Comparison of ENCODE assay signal across 10 mouse cellular contexts in the genomic region with DNA sequence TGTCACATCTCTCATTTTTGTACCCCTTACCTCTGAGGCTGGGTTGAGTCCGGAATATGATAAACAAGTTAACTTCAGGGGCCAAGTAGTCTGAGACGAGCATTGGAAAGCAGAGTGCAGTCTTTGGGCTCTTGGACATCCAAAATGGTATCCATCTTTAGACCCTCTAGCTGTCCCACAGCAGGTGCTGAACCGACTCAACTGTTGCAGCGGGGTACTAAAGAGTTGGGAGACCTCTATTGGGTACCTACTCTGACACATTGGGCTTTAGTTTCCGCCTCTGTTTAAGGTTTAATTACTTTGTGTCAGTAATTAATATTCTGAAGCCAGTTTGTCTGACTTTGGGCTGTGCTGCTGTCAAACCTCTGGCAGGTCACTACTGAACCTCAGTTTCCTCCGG. TPM values are rescaled to one million over a fixed set of nuclear protein-coding genes. Genes with fewer than 3 reads are reported as not detected.
DNase-seq lines count a peak whose midpoint lies in the region; ATAC-seq and TF ChIP-seq lines count a peak whose summit lies in the region.
"Had no signal": no experiment of that assay in that cellular context is flagged by ENCODE, and none has a peak within 500 bp of the region (broad histone marks: within the 10 kb centered on the region; RNA-seq: fewer than 3 reads in every experiment).

No protein-coding gene starts in this region.

- TF ChIP-seq CTCF in hindbrain, postnatal 0 days (IDR thresholded peaks at IDR 0.05; ENCODE audit: low read depth): no peak

- peak overlapping the region; percentile 18; the same call in 1 of the 2 replicates for H3K27ac ChIP-seq in heart, embryonic 16.5 days (ENCODE audit: low read length)
- no peak overlapping the region for H3K27ac ChIP-seq in embryonic facial prominence, embryonic 11.5 days (replicated peaks; ENCODE audit: low read depth, low read length)
- no peak overlapping the region for H3K27ac ChIP-seq in hindbrain, postnatal 0 days
- H3K27ac ChIP-seq in midbrain, embryonic 15.5 days: no peak overlapping the region

- 0 out of 2 replicates have a peak overlapping the region, but pooled peaks have one; percentile 82 for H3K9ac ChIP-seq in heart, embryonic 16.5 days (ENCODE audit: low read length)
- H3K9ac ChIP-seq in embryonic facial prominence, embryonic 11.5 days (replicated peaks; ENCODE audit: low read length): no peak overlapping the region
- no peak overlapping the region for H3K9ac ChIP-seq in hindbrain, postnatal 0 days (replicated peaks; ENCODE audit: low read length)
- H3K9ac ChIP-seq in midbrain, embryonic 15.5 days: no peak overlapping the region

- H3K4me3 ChIP-seq in heart, embryonic 16.5 days (ENCODE audit: low read length): peak overlapping the region; percentile 71
- H3K4me3 ChIP-seq in embryonic facial prominence, embryonic 11.5 days (ENCODE audit: low read depth, low read length): no peak overlapping the region
- no peak overlapping the region for H3K4me3 ChIP-seq in hindbrain, postnatal 0 days (ENCODE audit: low read length)
- peak overlapping the region; percentile 46; the same call in 1 of the 2 replicates for H3K4me3 ChIP-seq in midbrain, embryonic 15.5 days

- peak overlapping the region; percentile 96 for H3K4me2 ChIP-seq in heart, embryonic 16.5 days (ENCODE audit: low read depth, low read length)
- H3K4me2 ChIP-seq in embryonic facial prominence, embryonic 11.5 days (ENCODE audit: low read depth, low read length): peak overlapping the region; percentile 100; the same call in 1 of the 2 replicates
- peak overlapping the region; percentile 98 for H3K4me2 ChIP-seq in hindbrain, postnatal 0 days (ENCODE audit: low read depth, low read length)
- H3K4me2 ChIP-seq in midbrain, embryonic 15.5 days: peak overlapping the region; percentile 92

- no peaks in the 10 kb centered on the region for H3K9me3 ChIP-seq in heart, embryonic 16.5 days (replicated peaks; ENCODE audit: control insufficient read depth, low read length)
- H3K9me3 ChIP-seq in embryonic facial prominence, embryonic 11.5 days (replicated peaks; ENCODE audit: control insufficient read depth, low read length): no peaks in the 10 kb centered on the region
- no peaks in the 10 kb centered on the region for H3K9me3 ChIP-seq in hindbrain, postnatal 0 days (ENCODE audit: low read length)
- no peaks in the 10 kb centered on the region for H3K9me3 ChIP-seq in midbrain, embryonic 15.5 days

- 38% methylated on average over 6 of the region's 6 CpGs for WGBS in heart, embryonic 16.5 days
- 33% methylated on average over 6 of the region's 6 CpGs for WGBS in embryonic facial prominence, embryonic 11.5 days
- 23% methylated on average over 6 of the region's 6 CpGs for WGBS in hindbrain, postnatal 0 days
- WGBS in midbrain, embryonic 15.5 days: 30% methylated on average over 6 of the region's 6 CpGs

- DNase-seq in heart, adult 8-10 months (ENCODE audit: low spot score): no peak
- no peak for DNase-seq in embryonic facial prominence, embryonic 11.5 days (ENCODE audit: low spot score)
- no peak for DNase-seq in hindbrain, postnatal 0 days (ENCODE audit: low spot score)
- no peak for DNase-seq in retina, postnatal 1 day
- no peak for DNase-seq in adipocyte (ENCODE audit: low spot score)
- DNase-seq in layer of hippocampus, postnatal 14 days (ENCODE audit: low spot score in 2 of 2): no peak
- DNase-seq: adrenal gland, postnatal 10 days; layer of hippocampus, postnatal 36 days had no signal

- ATAC-seq in heart, embryonic 16.5 days (replicated peaks; ENCODE audit: extremely low read depth, insufficient read depth, low FRiP score): no peak
- ATAC-seq in embryonic facial prominence, embryonic 11.5 days (replicated peaks; ENCODE audit: insufficient number of reproducible peaks, low FRiP score, low TSS enrichment, low read depth): no peak
- no peak for ATAC-seq in hindbrain, postnatal 0 days
- ATAC-seq in midbrain, embryonic 15.5 days (replicated peaks): no peak

- peaks cover 66% of the 10 kb centered on the region for H3K4me1 ChIP-seq in heart, embryonic 16.5 days (ENCODE audit: control insufficient read depth, insufficient read depth, low read length)
- H3K4me1 ChIP-seq in embryonic facial prominence, embryonic 11.5 days (ENCODE audit: control insufficient read depth, insufficient read depth, low read length): peaks cover 21% of the 10 kb centered on the region
- H3K4me1 ChIP-seq in hindbrain, postnatal 0 days (ENCODE audit: insufficient read depth, low read length): peaks cover 26% of the 10 kb centered on the region
- H3K4me1 ChIP-seq in midbrain, embryonic 15.5 days: peaks cover 60% of the 10 kb centered on the region

- H3K27me3 ChIP-seq in heart, embryonic 16.5 days (ENCODE audit: control insufficient read depth, insufficient read depth, low read length): no peaks in the 10 kb centered on the region
- no peaks in the 10 kb centered on the region for H3K27me3 ChIP-seq in embryonic facial prominence, embryonic 11.5 days (ENCODE audit: control insufficient read depth, insufficient read depth, low read length)
- no peaks in the 10 kb centered on the region for H3K27me3 ChIP-seq in hindbrain, postnatal 0 days (ENCODE audit: insufficient read depth, low read length)
- no peaks in the 10 kb centered on the region for H3K27me3 ChIP-seq in midbrain, embryonic 15.5 days (replicated peaks)

- H3K36me3 ChIP-seq in heart, embryonic 16.5 days (ENCODE audit: control insufficient read depth, insufficient read depth): no peaks in the 10 kb centered on the region
- H3K36me3 ChIP-seq in embryonic facial prominence, embryonic 11.5 days (replicated peaks; ENCODE audit: control insufficient read depth, insufficient read depth, low read depth, low read length): no peaks in the 10 kb centered on the region
- H3K36me3 ChIP-seq in hindbrain, postnatal 0 days (ENCODE audit: insufficient read depth, low read length): no peaks in the 10 kb centered on the region
- H3K36me3 ChIP-seq in midbrain, embryonic 15.5 days (replicated peaks): no peaks in the 10 kb centered on the region

RNA-seq across cellular contexts. Expression of a gene that starts 26.7 kb away (rescaled TPM):
- 7.1 and 7.2 TPM in 2 replicates for polyA plus RNA-seq in heart, embryonic 16.5 days (2015; fragmentation: Nextera tagmentation; extraction: Ambion mirVana)
- total RNA-seq in heart, adult 8-10 months (2022): 10 to 100 TPM; 37.5 to 52.5 (median 45.0) TPM
- polyA plus RNA-seq in embryonic facial prominence, embryonic 11.5 days (2014; fragmentation: Nextera tagmentation; extraction: Ambion mirVana): 6.6 and 7.7 TPM in 2 replicates
- 88.2 and 106 TPM in 2 replicates for total RNA-seq in hindbrain, postnatal 0 days (2014; rRNA removed)
- 9.7 and 10.8 TPM in 2 replicates for polyA plus RNA-seq in hindbrain, postnatal 0 days (2015; fragmentation: Nextera tagmentation; extraction: Ambion mirVana)
- polyA plus RNA-seq in midbrain, embryonic 15.5 days (2015; fragmentation: Nextera tagmentation; extraction: Ambion mirVana): 13.5 and 14.4 TPM in 2 replicates
- total RNA-seq in layer of hippocampus, postnatal 14 days (2021): 10 to 100 TPM; 88.6 to 96.3 TPM

Comparison
In these comparisons a context has a peak if more than half of its experiments do, and no peak if none do; other contexts are left out.
1. H3K4me3 ChIP-seq: peak in heart, embryonic 16.5 days (single experiment) and midbrain, embryonic 15.5 days (single experiment); none in embryonic facial prominence, embryonic 11.5 days (single experiment) and hindbrain, postnatal 0 days (single experiment).
2. Peak in every context shown above with its lines, with median percentiles within 50 percentile points of each other: H3K4me2 ChIP-seq.